Mouse (Mus musculus) gastrocnemius, adult 2 months (tissue): ENCODE measurements around the gene Fbxo11. TPM values are rescaled to one million over a fixed set of nuclear protein-coding genes. Genes with fewer than 3 reads are reported as not detected.
"Not testable (repeated sequence)": the region's sequence is repeated elsewhere in the genome, so short reads cannot be mapped to it uniquely, and the experiment has no call there.

Experiments
- DNase-seq: peaks from one replicate; pipeline ENCODE4 v3.0.0; 2022
- H3K27ac ChIP-seq: fragments of 200-600 bp; 2 replicates; pipeline ENCODE4 v1.8.1; 2022; ENCODE audit warnings: mild to moderate bottlenecking
- H3K4me3 ChIP-seq: fragments of 200-600 bp; 2 replicates; pipeline ENCODE4 v1.8.1; 2022; ENCODE audit warnings: mild to moderate bottlenecking, moderate library complexity
- CTCF ChIP-seq: fragments of 200-600 bp; IDR thresholded peaks from 2 replicates; pipeline ENCODE4 v1.8.1; 2022; ENCODE audit warnings: antibody characterized with exemption, mild to moderate bottlenecking, moderate library complexity
- intact Hi-C: fragments of 180-260 bp; cut with DNase I; formaldehyde crosslinking; loops from one replicate; pipeline ENCODE4 v1.15.1; 2025
- total RNA-seq, 2 experiments: library from RNA; stranded (reverse); gene quantifications; 2 replicates each; pipeline ENCODE4 v1.2.3; 2021

The Fbxo11 gene
- total RNA-seq, 2 experiments from 2014 or later = 33.2 to 38.8 TPM

- Histone ChIP-seq H3K4me3 (no peak overlapping the region), H3K27ac (no peak overlapping the region)
- intact Hi-C loops = no loop called here
- DNase-seq = no peak
- no peak for TF ChIP-seq CTCF
Observed at GRCm38 (mm10) chr17:87963081-87964075, 101.7 kb downstream of the Fbxo11 start.

- H3K27ac ChIP-seq, H3K4me3 ChIP-seq, DNase-seq, intact Hi-C loops: not testable (repeated sequence)
Observed at GRCm38 (mm10) chr17:87959931-87960330, 105.2 kb downstream of the Fbxo11 start.

GRCm38 (mm10) chr17:87959406-87959805 is 105.7 kb downstream of the Fbxo11 start:
- intact Hi-C loops = not testable (repeated sequence)

GRCm38 (mm10) chr17:87958283-87958682 is 106.8 kb downstream of the Fbxo11 start:
- Histone ChIP-seq H3K4me3 (no peak overlapping the region), H3K27ac (no peak overlapping the region)
- intact Hi-C loops = no loop called here
- DNase-seq = no peak
- TF ChIP-seq CTCF = peak; percentile 26

More at GRCm38 (mm10) chr17:87959406-87959805, 105.7 kb downstream of the Fbxo11 start:
- DNase-seq, H3K4me3 ChIP-seq, H3K27ac ChIP-seq: not testable (repeated sequence)

- no peak for DNase-seq
- Histone ChIP-seq H3K4me3 (no peak overlapping the region), H3K27ac (no peak overlapping the region)
- intact Hi-C loops = no loop called here
- TF ChIP-seq CTCF = no peak
Observed at GRCm38 (mm10) chr17:87957096-87957840, 107.8 kb downstream of the Fbxo11 start.

- H3K4me3 ChIP-seq, intact Hi-C loops, DNase-seq, H3K27ac ChIP-seq: not testable (repeated sequence)
Observed at GRCm38 (mm10) chr17:87954618-87955124, 110.4 kb downstream of the Fbxo11 start.

GRCm38 (mm10) chr17:87948965-87949584 is 116.0 kb downstream of the Fbxo11 start:
- no peak overlapping the region for H3K4me3 ChIP-seq
- no peak overlapping the region for H3K27ac ChIP-seq
- intact Hi-C loops = loop anchor here (1.0 to 5.0 kb wide), 2 partner anchors 257 to 347 kb away; no protein-coding TSS in a partner anchor
- DNase-seq = peak; percentile 72
- no peak; the same call in 1 of the 2 replicates for TF ChIP-seq CTCF

Other genes starting within 250 kb of the Fbxo11 start
- gene Rpl36-ps4, start 144.3 kb downstream of the Fbxo11 start, total RNA-seq = not detected
- gene Msh6, start 90.2 kb downstream of the Fbxo11 start, total RNA-seq = 1 to 10 TPM; 4.0 to 4.9 TPM